In genomic region chr15:78204053-78204847, GRCm38 (mm10) we compare ENCODE assay signal across 8 mouse cellular contexts. TPM values are rescaled to one million over a fixed set of nuclear protein-coding genes. Genes with fewer than 3 reads are reported as not detected.
DNase-seq lines count a peak whose midpoint lies in the region; ATAC-seq lines count a peak whose summit lies in the region.

No protein-coding gene starts in this region.

- no peak overlapping the region for H3K27ac ChIP-seq in forebrain, embryonic 16.5 days (ENCODE audit: low read length)
- no peak overlapping the region for H3K27ac ChIP-seq in kidney, embryonic 14.5 days (ENCODE audit: low read depth, low read length)
- no peak overlapping the region for H3K27ac ChIP-seq in liver, embryonic 15.5 days (replicated peaks)

- H3K4me3 ChIP-seq in forebrain, embryonic 16.5 days (replicated peaks; ENCODE audit: low read length), result peak overlapping the region; percentile 41
- H3K4me3 ChIP-seq in kidney, embryonic 14.5 days (ENCODE audit: low read length), result peak overlapping the region; percentile 28
- no peak overlapping the region for H3K4me3 ChIP-seq in liver, embryonic 15.5 days (replicated peaks)

- H3K9ac ChIP-seq in forebrain, embryonic 16.5 days (replicated peaks; ENCODE audit: low read depth, low read length), result peak overlapping the region; percentile 54
- H3K9ac ChIP-seq in kidney, embryonic 14.5 days (ENCODE audit: low read depth, low read length), result no peak overlapping the region
- no peak overlapping the region for H3K9ac ChIP-seq in liver, embryonic 15.5 days

- H3K27me3 ChIP-seq in forebrain, embryonic 16.5 days (replicated peaks; ENCODE audit: control insufficient read depth, insufficient read depth, low read length), result peaks cover 22% of the 10 kb centered on the region
- H3K27me3 ChIP-seq in kidney, embryonic 14.5 days (ENCODE audit: control insufficient read depth, insufficient read depth, low read length), result peaks cover 43% of the 10 kb centered on the region
- H3K27me3 ChIP-seq in liver, embryonic 15.5 days, result peaks cover 56% of the 10 kb centered on the region

- H3K36me3 ChIP-seq in forebrain, embryonic 16.5 days (ENCODE audit: control insufficient read depth, insufficient read depth), result no peaks in the 10 kb centered on the region
- H3K36me3 ChIP-seq in kidney, embryonic 14.5 days (ENCODE audit: control insufficient read depth, insufficient read depth, low read length), result no peaks in the 10 kb centered on the region
- H3K36me3 ChIP-seq in liver, embryonic 15.5 days (replicated peaks), result no peaks in the 10 kb centered on the region

- peak overlapping the region; percentile 70 for H3K4me2 ChIP-seq in forebrain, embryonic 16.5 days (ENCODE audit: low read length)
- H3K4me2 ChIP-seq in kidney, embryonic 14.5 days (replicated peaks; ENCODE audit: low read depth, low read length), result peak overlapping the region; percentile 41
- H3K4me2 ChIP-seq in liver, embryonic 15.5 days, result peak overlapping the region; percentile 32; the same call in 1 of the 2 replicates

- ATAC-seq in forebrain, embryonic 16.5 days, result peak; percentile 89
- ATAC-seq in kidney, embryonic 14.5 days (ENCODE audit: low FRiP score, low TSS enrichment), result peak; percentile 77
- ATAC-seq in liver, embryonic 15.5 days (ENCODE audit: insufficient read depth), result no peak
- ATAC-seq in activated CD4-positive, CD25-positive, alpha-beta regulatory T cell, adult 4 months, result no peak

- 0 out of 2 replicates have a peak, but pooled peaks cover 2% of the 10 kb centered on the region for H3K9me3 ChIP-seq in forebrain, embryonic 16.5 days (ENCODE audit: control insufficient read depth, low read length)
- no peaks in the 10 kb centered on the region; the same call in 1 of the 2 replicates for H3K9me3 ChIP-seq in kidney, embryonic 14.5 days (ENCODE audit: control insufficient read depth, low read length)
- no peaks in the 10 kb centered on the region for H3K9me3 ChIP-seq in liver, embryonic 15.5 days (replicated peaks)

- peak; percentile 16 for DNase-seq in urinary bladder, postnatal 14 days (ENCODE audit: low spot score)
- no peak for DNase-seq in urinary bladder, postnatal 10 days (ENCODE audit: low spot score)
- DNase-seq in cerebellum, adult 8-10 months, result peak; percentile 40
- DNase-seq in right cerebral cortex, postnatal 14 days, result peak; percentile 70

- peaks cover 12% of the 10 kb centered on the region for H3K4me1 ChIP-seq in forebrain, embryonic 16.5 days (replicated peaks; ENCODE audit: control insufficient read depth, insufficient read depth, low read length)
- no peaks in the 10 kb centered on the region; the same call in 1 of the 2 replicates for H3K4me1 ChIP-seq in kidney, embryonic 14.5 days (ENCODE audit: control insufficient read depth, insufficient read depth, low read length)
- no peaks in the 10 kb centered on the region for H3K4me1 ChIP-seq in liver, embryonic 15.5 days (replicated peaks)

- under 1% methylated on average over 41 of the region's 41 CpGs for WGBS in forebrain, embryonic 16.5 days
- WGBS in kidney, embryonic 14.5 days, result 2% methylated on average over 41 of the region's 41 CpGs
- 3% methylated on average over 41 of the region's 41 CpGs for WGBS in liver, embryonic 15.5 days (ENCODE audit: insufficient replicate concordance)

RNA-seq across cellular contexts. Expression of gene Pvalb, which starts 1.9 kb away (rescaled TPM):
- polyA plus RNA-seq in forebrain, embryonic 16.5 days (2015; fragmentation: Nextera tagmentation; extraction: Ambion mirVana), result not detected in 2 replicates
- polyA plus RNA-seq in kidney, embryonic 14.5 days (2014; fragmentation: Nextera tagmentation; extraction: Ambion mirVana), result not detected in 2 replicates
- not detected in 2 replicates for polyA plus RNA-seq in liver, embryonic 15.5 days (2015; fragmentation: Nextera tagmentation; extraction: Ambion mirVana)
- polyA plus RNA-seq in activated CD4-positive, CD25-positive, alpha-beta regulatory T cell, adult 4 months (2017; shearing (Covaris generic)), result not detected

RNA-seq across cellular contexts. Expression of gene Ift27, which starts 30.3 kb away (rescaled TPM):
- 113 and 114 TPM in 2 replicates for polyA plus RNA-seq in forebrain, embryonic 16.5 days (2015; fragmentation: Nextera tagmentation; extraction: Ambion mirVana)
- polyA plus RNA-seq in kidney, embryonic 14.5 days (2014; fragmentation: Nextera tagmentation; extraction: Ambion mirVana), result 92.9 and 105 TPM in 2 replicates
- 31.5 and 34.0 TPM in 2 replicates for polyA plus RNA-seq in liver, embryonic 15.5 days (2015; fragmentation: Nextera tagmentation; extraction: Ambion mirVana)
- 10 to 100 TPM; 58.3 to 71.2 TPM for polyA plus RNA-seq in activated CD4-positive, CD25-positive, alpha-beta regulatory T cell, adult 4 months (2017; shearing (Covaris generic))

RNA-seq across cellular contexts. Expression of gene Ncf4, which starts 40.4 kb away (rescaled TPM):
- polyA plus RNA-seq in forebrain, embryonic 16.5 days (2015; fragmentation: Nextera tagmentation; extraction: Ambion mirVana), result 0.53 and 0.83 TPM in 2 replicates
- 1.2 and 1.9 TPM in 2 replicates for polyA plus RNA-seq in kidney, embryonic 14.5 days (2014; fragmentation: Nextera tagmentation; extraction: Ambion mirVana)
- polyA plus RNA-seq in liver, embryonic 15.5 days (2015; fragmentation: Nextera tagmentation; extraction: Ambion mirVana), result 46.6 and 47.6 TPM in 2 replicates
- 100 to 1,000 TPM; 178 to 188 TPM for polyA plus RNA-seq in activated CD4-positive, CD25-positive, alpha-beta regulatory T cell, adult 4 months (2017; shearing (Covaris generic))

Comparison
In these comparisons a context has a peak if more than half of its experiments do, and no peak if none do; other contexts are left out.
1. ATAC-seq: peak in forebrain, embryonic 16.5 days (single experiment) and kidney, embryonic 14.5 days (single experiment); none in liver, embryonic 15.5 days (single experiment) and activated CD4-positive, CD25-positive, alpha-beta regulatory T cell, adult 4 months (single experiment).
2. RNA of gene Ncf4, which starts 40.4 kb away (polyA plus RNA-seq): 178 to 188 TPM in activated CD4-positive, CD25-positive, alpha-beta regulatory T cell, adult 4 months and 46.6 to 47.6 TPM in liver, embryonic 15.5 days; 1.2 to 1.9 TPM in kidney, embryonic 14.5 days and 0.53 to 0.83 TPM in forebrain, embryonic 16.5 days; every median in the first group is over 10 times any median in the second.
3. Peak in every context shown above with its lines, with median percentiles within 50 percentile points of each other: H3K4me2 ChIP-seq.